Mouse (Mus musculus): ENCODE measurements around the gene Cdh4.

DNA sequence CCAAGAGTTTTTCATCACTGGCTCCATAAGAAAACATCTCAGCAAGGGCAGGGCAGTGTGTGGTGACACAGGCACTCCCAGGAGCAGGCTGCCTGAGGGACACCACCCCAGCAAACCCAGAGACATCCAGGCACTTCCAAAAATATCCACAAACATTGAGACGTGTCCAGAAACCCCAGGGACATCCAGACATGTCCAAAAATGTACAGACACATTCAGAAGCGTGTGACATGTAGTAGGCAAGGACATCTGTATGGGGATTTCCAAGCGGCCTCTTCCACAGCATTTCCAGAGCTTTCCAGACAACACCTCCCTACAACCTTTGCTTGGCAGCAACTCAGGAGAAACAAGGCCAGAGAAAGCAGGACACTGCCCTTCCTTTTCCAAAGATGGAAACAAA lies 425.4 kb downstream of the Cdh4 start:
- TF ChIP-seq CTCF (IDR thresholded peaks at IDR 0.05; ENCODE audit: low read depth, low read length) (no peak), TAL1 (conservative IDR thresholded peaks at IDR 0.05; ENCODE audit: low read depth, low read length) (no peak), POLR2AphosphoS5 (IDR thresholded peaks at IDR 0.05; ENCODE audit: insufficient replicate concordance, low read depth, low read length) (no peak), GATA1 (IDR thresholded peaks at IDR 0.05; ENCODE audit: borderline replicate concordance, low read length) (no peak)
